Mouse (Mus musculus) CH12.LX (cell line): ENCODE results near the gene Olfr1281.

Experiments used
- CTCF ChIP-seq, 2 experiments: IDR thresholded peaks in 1 of 2; conservative IDR thresholded peaks in 1 of 2; 2 replicates each; pipeline ENCODE4 v1.5.1; 2011 to 2012; ENCODE audit warnings: low read depth in 2 of 2, low read length in 2 of 2, improper control_type of control experiment in 1 of 2, inconsistent platforms in 1 of 2, mild to moderate bottlenecking in 1 of 2, moderate library complexity in 1 of 2
- E2F4 ChIP-seq: IDR thresholded peaks from 2 replicates; pipeline ENCODE4 v1.6.1; 2011; ENCODE audit warnings: low read depth, low read length, improper control_type of control experiment; ENCODE audit not compliant: insufficient replicate concordance
- ELF1 ChIP-seq: IDR thresholded peaks from 2 replicates; pipeline ENCODE4 v1.6.1; 2014; ENCODE audit warnings: low read depth, mild to moderate bottlenecking, inconsistent platforms, low read length, improper control_type of control experiment
- EP300 ChIP-seq: IDR thresholded peaks from 2 replicates; pipeline ENCODE4 v1.6.1; 2011; ENCODE audit warnings: low read length, improper control_type of control experiment
- GABPA ChIP-seq: IDR thresholded peaks from 2 replicates; pipeline ENCODE4 v1.6.1; 2012; ENCODE audit warnings: low read depth, low read length, improper control_type of control experiment, inconsistent platforms; ENCODE audit not compliant: insufficient replicate concordance
- MAX ChIP-seq: IDR thresholded peaks from 2 replicates; pipeline ENCODE4 v1.6.1; 2011; ENCODE audit warnings: low read length, improper control_type of control experiment
- POLR2A ChIP-seq: IDR thresholded peaks from 2 replicates; pipeline ENCODE4 v1.6.1; 2011; ENCODE audit warnings: low read depth, mild to moderate bottlenecking, improper control_type of control experiment, low read length
- RAD21 ChIP-seq: IDR thresholded peaks from 2 replicates; pipeline ENCODE4 v1.6.1; 2011; ENCODE audit warnings: low read depth, mild to moderate bottlenecking, low read length, improper control_type of control experiment, moderate library complexity
- TBP ChIP-seq: conservative IDR thresholded peaks from 2 replicates; pipeline ENCODE4 v1.6.1; 2011; ENCODE audit warnings: low read depth, low read length, improper control_type of control experiment
- ZNF384 ChIP-seq: IDR thresholded peaks from 2 replicates; pipeline ENCODE4 v1.6.1; 2012; ENCODE audit warnings: low read depth, low read length, improper control_type of control experiment, inconsistent platforms

- no peak for TF ChIP-seq RAD21
- TF ChIP-seq POLR2A, result no peak
- TF ChIP-seq E2F4, result no peak
- no peak for TF ChIP-seq EP300
- no peak for TF ChIP-seq GABPA
- TF ChIP-seq CTCF (conservative IDR thresholded peaks at IDR 0.05 in 1 of 2, IDR thresholded peaks at IDR 0.05 in 1 of 2; ENCODE audit: low read depth in 2 of 2, low read length in 2 of 2), result no peak
- no peak for TF ChIP-seq MAX
- TF ChIP-seq ZNF384, result no peak
- TF ChIP-seq TBP, result no peak
- no peak for TF ChIP-seq ELF1
Observed at GRCm38 (mm10) chr2:111298541-111298940, 27.8 kb upstream of the Olfr1281 start.
